Mouse (Mus musculus): ENCODE results near the gene Wfdc3. TPM values are rescaled to one million over a fixed set of nuclear protein-coding genes. Genes with fewer than 3 reads are reported as not detected.
A peak's percentile ranks its signal among the peaks of the same experiment; 100 is the strongest.

Wfdc3 gene
- polyA plus RNA-seq, 1 experiment, result 1.0 TPM

- DNase-seq, result no peak
Measured at GRCm38 (mm10) chr2:164776130-164776529, 30.4 kb upstream of the Wfdc3 start.

GRCm38 (mm10) chr2:164773989-164774364 is 28.2 kb upstream of the Wfdc3 start:
- Histone ChIP-seq H3K27me3 (replicated peaks; ENCODE audit: control insufficient read depth, insufficient read depth, low read length) (no peaks in the 10 kb centered on the region), H3K36me3 (ENCODE audit: control insufficient read depth, insufficient read depth, low read length) (no peaks in the 10 kb centered on the region), H3K4me3 (ENCODE audit: insufficient read depth, low read depth, low read length) (no peak overlapping the region), H3K27ac (ENCODE audit: insufficient read depth, low read depth, low read length) (no peak overlapping the region), H3K4me1 (ENCODE audit: control insufficient read depth, insufficient read depth, low read length) (peaks cover 3% of the 10 kb centered on the region; the same call in 1 of the 2 replicates)
- WGBS, result 67% methylated on average over 5 of the region's 5 CpGs
- DNase-seq, result no peak
- TF ChIP-seq CTCF (conservative IDR thresholded peaks at IDR 0.05; ENCODE audit: insufficient read depth, insufficient read length, low read depth, low read length) (no peak), POLR2A (IDR thresholded peaks at IDR 0.05; ENCODE audit: low read depth, low read length) (no peak)

More at GRCm38 (mm10) chr2:164776130-164776529, 30.4 kb upstream of the Wfdc3 start:
- no peak overlapping the region for H3K4me3 ChIP-seq (ENCODE audit: insufficient read depth, low read depth, low read length)
- no peaks in the 10 kb centered on the region for H3K27me3 ChIP-seq (replicated peaks; ENCODE audit: control insufficient read depth, insufficient read depth, low read length)
- no peaks in the 10 kb centered on the region for H3K4me1 ChIP-seq (ENCODE audit: control insufficient read depth, insufficient read depth, low read length)
- 86% methylated on average over 6 of the region's 6 CpGs for WGBS
- TF ChIP-seq POLR2A (IDR thresholded peaks at IDR 0.05; ENCODE audit: low read depth, low read length), result no peak
- no peaks in the 10 kb centered on the region for H3K36me3 ChIP-seq (ENCODE audit: control insufficient read depth, insufficient read depth, low read length)
- H3K27ac ChIP-seq (ENCODE audit: insufficient read depth, low read depth, low read length), result no peak overlapping the region

GRCm38 (mm10) chr2:164773229-164773988 is 27.7 kb upstream of the Wfdc3 start:
- Histone ChIP-seq H3K4me1 (ENCODE audit: control insufficient read depth, insufficient read depth, low read length) (peaks cover 3% of the 10 kb centered on the region; the same call in 1 of the 2 replicates), H3K27ac (ENCODE audit: insufficient read depth, low read depth, low read length) (no peak overlapping the region), H3K4me3 (ENCODE audit: insufficient read depth, low read depth, low read length) (no peak overlapping the region), H3K36me3 (ENCODE audit: control insufficient read depth, insufficient read depth, low read length) (no peaks in the 10 kb centered on the region), H3K27me3 (replicated peaks; ENCODE audit: control insufficient read depth, insufficient read depth, low read length) (no peaks in the 10 kb centered on the region)
- WGBS, result 84% methylated on average over 14 of the region's 14 CpGs
- no peak for TF ChIP-seq CTCF (conservative IDR thresholded peaks at IDR 0.05; ENCODE audit: insufficient read depth, insufficient read length, low read depth, low read length)
- no peak for TF ChIP-seq POLR2A (IDR thresholded peaks at IDR 0.05; ENCODE audit: low read depth, low read length)
- DNase-seq, result no peak

GRCm38 (mm10) chr2:164771123-164771522 is 25.4 kb upstream of the Wfdc3 start:
- H3K4me3 ChIP-seq (ENCODE audit: insufficient read depth, low read depth, low read length), result no peak overlapping the region
- no peaks in the 10 kb centered on the region for H3K36me3 ChIP-seq (ENCODE audit: control insufficient read depth, insufficient read depth, low read length)
- peaks cover 3% of the 10 kb centered on the region; the same call in 1 of the 2 replicates for H3K4me1 ChIP-seq (ENCODE audit: control insufficient read depth, insufficient read depth, low read length)
- WGBS, result 68% methylated on average over 8 of the region's 8 CpGs
- no peak for DNase-seq
- H3K27ac ChIP-seq (ENCODE audit: insufficient read depth, low read depth, low read length), result no peak overlapping the region
- TF ChIP-seq POLR2A (IDR thresholded peaks at IDR 0.05; ENCODE audit: low read depth, low read length), result no peak
- no peak for TF ChIP-seq CTCF (conservative IDR thresholded peaks at IDR 0.05; ENCODE audit: insufficient read depth, insufficient read length, low read depth, low read length)
- H3K27me3 ChIP-seq (replicated peaks; ENCODE audit: control insufficient read depth, insufficient read depth, low read length), result no peaks in the 10 kb centered on the region

- TF ChIP-seq CTCF (conservative IDR thresholded peaks at IDR 0.05; ENCODE audit: insufficient read depth, insufficient read length, low read depth, low read length) (no peak), POLR2A (IDR thresholded peaks at IDR 0.05; ENCODE audit: low read depth, low read length) (no peak)
- no peak for DNase-seq
- 2% methylated on average over 15 of the region's 15 CpGs for WGBS
- H3K27me3 ChIP-seq (replicated peaks; ENCODE audit: control insufficient read depth, insufficient read depth, low read length), result no peaks in the 10 kb centered on the region
- H3K36me3 ChIP-seq (ENCODE audit: control insufficient read depth, insufficient read depth, low read length), result no peaks in the 10 kb centered on the region; the same call in 1 of the 2 replicates
- H3K4me3 ChIP-seq (ENCODE audit: insufficient read depth, low read depth, low read length), result no peak overlapping the region
- peaks cover 3% of the 10 kb centered on the region; the same call in 1 of the 2 replicates for H3K4me1 ChIP-seq (ENCODE audit: control insufficient read depth, insufficient read depth, low read length)
- no peak overlapping the region for H3K27ac ChIP-seq (ENCODE audit: insufficient read depth, low read depth, low read length)
Measured at GRCm38 (mm10) chr2:164770279-164770678, 24.5 kb upstream of the Wfdc3 start.

GRCm38 (mm10) chr2:164769258-164770037 is 23.7 kb upstream of the Wfdc3 start, which contains the start of gene Ube2c:
Ube2c (plus strand) TSS chr2:164769898.
- 1% methylated on average over 53 of the region's 53 CpGs for WGBS
- peak within 1 kb of the TSS; percentile 55 for H3K4me3 ChIP-seq (ENCODE audit: insufficient read depth, low read depth, low read length)
- H3K27ac ChIP-seq (ENCODE audit: insufficient read depth, low read depth, low read length), result no peak within 1 kb of the TSS; the same call in 1 of the 2 replicates

More at GRCm38 (mm10) chr2:164769258-164770037, 23.7 kb upstream of the Wfdc3 start, which contains the start of gene Ube2c:
- TF ChIP-seq POLR2A (IDR thresholded peaks at IDR 0.05; ENCODE audit: low read depth, low read length) (no peak), CTCF (conservative IDR thresholded peaks at IDR 0.05; ENCODE audit: insufficient read depth, insufficient read length, low read depth, low read length) (peak; percentile 32; the same call in 1 of the 2 replicates)
- peaks cover 3% of the 10 kb centered on the region; the same call in 1 of the 2 replicates for H3K4me1 ChIP-seq (ENCODE audit: control insufficient read depth, insufficient read depth, low read length)
- peak; percentile 100 for DNase-seq
- no peaks in the 10 kb centered on the region for H3K27me3 ChIP-seq (replicated peaks; ENCODE audit: control insufficient read depth, insufficient read depth, low read length)
- H3K36me3 ChIP-seq (ENCODE audit: control insufficient read depth, insufficient read depth, low read length), result no peaks in the 10 kb centered on the region; the same call in 1 of the 2 replicates
